Mouse (Mus musculus) G1E (cell line): ENCODE results near the gene Gm43064.

ENCODE experiments used
- CTCF ChIP-seq: IDR thresholded peaks from 2 replicates; pipeline ENCODE4 v1.5.1; 2012; ENCODE audit warnings: low read depth, low read length, inconsistent platforms, mixed read lengths
- GATA1 ChIP-seq: IDR thresholded peaks from 2 replicates; pipeline ENCODE4 v1.6.1; 2012; ENCODE audit warnings: borderline replicate concordance, low read length, inconsistent platforms, mixed read lengths
- POLR2AphosphoS5 ChIP-seq: IDR thresholded peaks from 2 replicates; pipeline ENCODE4 v1.6.1; 2012; ENCODE audit warnings: low read depth, low read length, inconsistent platforms; ENCODE audit not compliant: insufficient replicate concordance

DNA sequence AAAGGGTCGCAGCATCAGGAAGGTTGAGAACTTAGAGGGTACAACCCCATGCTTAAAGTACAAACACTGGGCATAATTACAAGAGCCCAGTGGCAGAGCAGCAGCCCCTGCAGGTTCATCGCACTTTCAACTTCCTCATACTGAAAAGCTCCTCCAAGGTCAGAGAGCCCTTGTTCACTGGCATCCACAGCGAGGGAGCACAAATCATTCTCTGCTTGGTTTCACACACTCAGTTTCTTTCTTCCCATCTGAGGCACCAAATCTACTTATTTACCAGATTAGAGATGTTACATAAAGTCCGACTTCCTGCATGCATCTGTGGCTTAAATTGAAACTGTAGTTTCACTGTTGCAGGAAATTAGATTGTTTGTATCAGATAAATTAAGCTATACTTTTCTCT is 36.5 kb upstream of the Gm43064 start:
- TF ChIP-seq CTCF = no peak
- TF ChIP-seq POLR2AphosphoS5 = no peak
- TF ChIP-seq GATA1 = no peak
